Mouse (Mus musculus) natural killer cell, adult 2 months (primary cell): ENCODE measurements around the gene Qrich1.
A peak's percentile ranks its signal among the peaks of the same experiment; 100 is the strongest.
"Not testable (repeated sequence)": the region's sequence is repeated elsewhere in the genome, so short reads cannot be mapped to it uniquely, and the experiment has no call there.

Experiments used
- DNase-seq, 2 experiments: peaks; one replicate each; pipeline ENCODE4 v3.0.0; 2022; ENCODE audit warnings: low spot score in 2 of 2

Qrich1 gene

GRCm38 (mm10) chr9:108587571-108588180 lies 71.1 kb downstream of the Qrich1 start:
- DNase-seq, result no peak

GRCm38 (mm10) chr9:108589229-108589628 lies 72.6 kb downstream of the Qrich1 start:
- no peak for DNase-seq

- DNase-seq, result no peak
Observed at GRCm38 (mm10) chr9:108591462-108591861, 74.9 kb downstream of the Qrich1 start.

- DNase-seq, result no peak
Observed at GRCm38 (mm10) chr9:108594354-108594753, 77.7 kb downstream of the Qrich1 start.

- DNase-seq, result peak; percentile 31 to 40
Observed at GRCm38 (mm10) chr9:108596998-108597764, 80.6 kb downstream of the Qrich1 start, which contains the start of gene P4htm. P4htm (minus strand) TSS chr9:108597667.

GRCm38 (mm10) chr9:108599021-108599566 lies 82.5 kb downstream of the Qrich1 start:
- DNase-seq, result no peak

GRCm38 (mm10) chr9:108600011-108600410 lies 83.4 kb downstream of the Qrich1 start:
- DNase-seq, result no peak

- no peak for DNase-seq
Observed at GRCm38 (mm10) chr9:108601986-108602385, 85.4 kb downstream of the Qrich1 start.

GRCm38 (mm10) chr9:108607929-108608328 lies 91.3 kb downstream of the Qrich1 start:
- DNase-seq, result not testable (repeated sequence)

- no peak for DNase-seq
Observed at GRCm38 (mm10) chr9:108608889-108609288, 92.3 kb downstream of the Qrich1 start.
